Mouse (Mus musculus): ENCODE data around the gene Kptn. TPM values are rescaled to one million over a fixed set of nuclear protein-coding genes. Genes with fewer than 3 reads are reported as not detected.

Kptn gene
- polyA plus RNA-seq, 1 experiment = 13.2 TPM

GRCm38 (mm10) chr7:16104611-16105388 lies 14.9 kb upstream of the Kptn start:
- Histone ChIP-seq H3K27ac (replicated peaks; ENCODE audit: low read depth, low read length) (no peak overlapping the region), H3K4me1 (ENCODE audit: control insufficient read depth, insufficient read depth, insufficient read length, low read length) (peaks cover 2% of the 10 kb centered on the region; the same call in 1 of the 2 replicates), H3K4me3 (ENCODE audit: insufficient read depth, low read depth, low read length) (no peak overlapping the region)

- no peak overlapping the region for H3K4me3 ChIP-seq (ENCODE audit: insufficient read depth, low read depth, low read length)
- no peaks in the 10 kb centered on the region; the same call in 1 of the 2 replicates for H3K4me1 ChIP-seq (ENCODE audit: control insufficient read depth, insufficient read depth, insufficient read length, low read length)
- no peak overlapping the region for H3K27ac ChIP-seq (replicated peaks; ENCODE audit: low read depth, low read length)
Measured at GRCm38 (mm10) chr7:16108886-16109542, 10.7 kb upstream of the Kptn start.

- Histone ChIP-seq H3K27ac (replicated peaks; ENCODE audit: low read depth, low read length) (no peak overlapping the region), H3K4me3 (ENCODE audit: insufficient read depth, low read depth, low read length) (no peak overlapping the region), H3K4me1 (ENCODE audit: control insufficient read depth, insufficient read depth, insufficient read length, low read length) (no peaks in the 10 kb centered on the region)
Measured at GRCm38 (mm10) chr7:16110158-16110557, 9.5 kb upstream of the Kptn start.

GRCm38 (mm10) chr7:16111284-16112090 lies 8.2 kb upstream of the Kptn start:
- no peaks in the 10 kb centered on the region for H3K4me1 ChIP-seq (ENCODE audit: control insufficient read depth, insufficient read depth, insufficient read length, low read length)
- H3K27ac ChIP-seq (replicated peaks; ENCODE audit: low read depth, low read length) = no peak overlapping the region
- H3K4me3 ChIP-seq (ENCODE audit: insufficient read depth, low read depth, low read length) = no peak overlapping the region

- no peaks in the 10 kb centered on the region for H3K4me1 ChIP-seq (ENCODE audit: control insufficient read depth, insufficient read depth, insufficient read length, low read length)
- no peak overlapping the region for H3K27ac ChIP-seq (replicated peaks; ENCODE audit: low read depth, low read length)
- H3K4me3 ChIP-seq (ENCODE audit: insufficient read depth, low read depth, low read length) = no peak overlapping the region
Measured at GRCm38 (mm10) chr7:16116418-16116817, 3.3 kb upstream of the Kptn start.

GRCm38 (mm10) chr7:16117100-16117499 lies 2.6 kb upstream of the Kptn start:
- Histone ChIP-seq H3K27ac (replicated peaks; ENCODE audit: low read depth, low read length) (no peak overlapping the region), H3K4me1 (ENCODE audit: control insufficient read depth, insufficient read depth, insufficient read length, low read length) (no peaks in the 10 kb centered on the region), H3K4me3 (ENCODE audit: insufficient read depth, low read depth, low read length) (no peak overlapping the region)

- Histone ChIP-seq H3K4me3 (ENCODE audit: insufficient read depth, low read depth, low read length) (peak overlapping the region; percentile 88), H3K4me1 (ENCODE audit: control insufficient read depth, insufficient read depth, insufficient read length, low read length) (no peaks in the 10 kb centered on the region), H3K27ac (replicated peaks; ENCODE audit: low read depth, low read length) (peak overlapping the region; percentile 21; the same call in 1 of the 2 replicates)
Measured at GRCm38 (mm10) chr7:16120262-16120600, 536 bp downstream of the Kptn start.

GRCm38 (mm10) chr7:16125829-16126228 lies 6.1 kb downstream of the Kptn start:
- H3K27ac ChIP-seq (replicated peaks; ENCODE audit: low read depth, low read length) = no peak overlapping the region
- no peak overlapping the region for H3K4me3 ChIP-seq (ENCODE audit: insufficient read depth, low read depth, low read length)

GRCm38 (mm10) chr7:16128344-16128743 lies 8.6 kb downstream of the Kptn start:
- Histone ChIP-seq H3K27ac (replicated peaks; ENCODE audit: low read depth, low read length) (no peak overlapping the region), H3K4me1 (ENCODE audit: control insufficient read depth, insufficient read depth, insufficient read length, low read length) (no peaks in the 10 kb centered on the region), H3K4me3 (ENCODE audit: insufficient read depth, low read depth, low read length) (no peak overlapping the region)

More at GRCm38 (mm10) chr7:16125829-16126228, 6.1 kb downstream of the Kptn start:
- H3K4me1 ChIP-seq (ENCODE audit: control insufficient read depth, insufficient read depth, insufficient read length, low read length) = no peaks in the 10 kb centered on the region

GRCm38 (mm10) chr7:16128899-16129298 lies 9.2 kb downstream of the Kptn start:
- no peaks in the 10 kb centered on the region for H3K4me1 ChIP-seq (ENCODE audit: control insufficient read depth, insufficient read depth, insufficient read length, low read length)
- H3K27ac ChIP-seq (replicated peaks; ENCODE audit: low read depth, low read length) = no peak overlapping the region
- H3K4me3 ChIP-seq (ENCODE audit: insufficient read depth, low read depth, low read length) = no peak overlapping the region

GRCm38 (mm10) chr7:16129421-16129845 lies 9.7 kb downstream of the Kptn start, which contains the start of gene Slc8a2:
Gene Slc8a2, plus strand, starts transcription at chr7:16129826.
- Histone ChIP-seq H3K4me3 (ENCODE audit: insufficient read depth, low read depth, low read length) (peak within 1 kb of the TSS; percentile 23; the same call in 1 of the 2 replicates), H3K4me1 (ENCODE audit: control insufficient read depth, insufficient read depth, insufficient read length, low read length) (no peaks in the 10 kb centered on the region), H3K27ac (replicated peaks; ENCODE audit: low read depth, low read length) (no peak within 1 kb of the TSS)

GRCm38 (mm10) chr7:16129846-16130691 lies 10.4 kb downstream of the Kptn start:
- no peak overlapping the region for H3K27ac ChIP-seq (replicated peaks; ENCODE audit: low read depth, low read length)
- H3K4me1 ChIP-seq (ENCODE audit: control insufficient read depth, insufficient read depth, insufficient read length, low read length) = no peaks in the 10 kb centered on the region
- peak overlapping the region; percentile 23; the same call in 1 of the 2 replicates for H3K4me3 ChIP-seq (ENCODE audit: insufficient read depth, low read depth, low read length)

- Histone ChIP-seq H3K4me1 (ENCODE audit: control insufficient read depth, insufficient read depth, insufficient read length, low read length) (no peaks in the 10 kb centered on the region), H3K27ac (replicated peaks; ENCODE audit: low read depth, low read length) (no peak overlapping the region), H3K4me3 (ENCODE audit: insufficient read depth, low read depth, low read length) (no peak overlapping the region)
Measured at GRCm38 (mm10) chr7:16130956-16131634, 11.4 kb downstream of the Kptn start.

GRCm38 (mm10) chr7:16132161-16132581 lies 12.5 kb downstream of the Kptn start:
- no peak overlapping the region for H3K27ac ChIP-seq (replicated peaks; ENCODE audit: low read depth, low read length)
- no peak overlapping the region for H3K4me3 ChIP-seq (ENCODE audit: insufficient read depth, low read depth, low read length)
- H3K4me1 ChIP-seq (ENCODE audit: control insufficient read depth, insufficient read depth, insufficient read length, low read length) = no peaks in the 10 kb centered on the region
